Mouse (Mus musculus): Measurements from ENCODE around the gene Tspo.

DNA sequence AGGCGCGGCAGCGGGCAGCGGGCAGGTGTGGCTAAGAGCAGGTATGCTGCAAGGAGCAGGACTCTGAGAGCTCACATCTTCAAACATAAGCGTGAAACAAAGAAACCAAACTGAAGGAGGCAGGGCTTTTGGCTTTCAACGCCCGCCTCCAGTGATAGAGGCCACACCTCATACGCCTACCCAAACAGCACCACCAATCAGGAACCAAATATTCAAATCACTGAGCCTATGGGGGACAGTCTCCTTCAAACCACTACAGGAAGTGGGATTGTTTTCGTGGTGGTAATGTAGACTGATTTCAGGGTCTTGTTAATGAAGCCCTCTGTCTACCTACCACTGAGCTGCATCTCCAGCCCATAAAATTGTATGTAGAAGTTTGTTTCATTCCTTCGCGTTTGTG is 6.3 kb downstream of the Tspo start:
- TF ChIP-seq CTCF (conservative IDR thresholded peaks at IDR 0.05; ENCODE audit: low read length) (no peak), NANOG (IDR thresholded peaks at IDR 0.05; ENCODE audit: borderline replicate concordance, low read length) (no peak)
